Mouse (Mus musculus): ENCODE results near the gene Svopl. TPM values are rescaled to one million over a fixed set of nuclear protein-coding genes. Genes with fewer than 3 reads are reported as not detected.
A peak's percentile ranks its signal among the peaks of the same experiment; 100 is the strongest.

The Svopl gene
- total RNA-seq (2021) = under 1 TPM; 0.58 to 0.66 TPM
- long read RNA-seq, experiment 1, partial matches to known transcripts = 2 of 2 reads
- long read RNA-seq, experiment 1, other reads (novel, unspliced or antisense) = 0 of 2 reads
- long read RNA-seq, experiment 2 = 0 reads

DNA sequence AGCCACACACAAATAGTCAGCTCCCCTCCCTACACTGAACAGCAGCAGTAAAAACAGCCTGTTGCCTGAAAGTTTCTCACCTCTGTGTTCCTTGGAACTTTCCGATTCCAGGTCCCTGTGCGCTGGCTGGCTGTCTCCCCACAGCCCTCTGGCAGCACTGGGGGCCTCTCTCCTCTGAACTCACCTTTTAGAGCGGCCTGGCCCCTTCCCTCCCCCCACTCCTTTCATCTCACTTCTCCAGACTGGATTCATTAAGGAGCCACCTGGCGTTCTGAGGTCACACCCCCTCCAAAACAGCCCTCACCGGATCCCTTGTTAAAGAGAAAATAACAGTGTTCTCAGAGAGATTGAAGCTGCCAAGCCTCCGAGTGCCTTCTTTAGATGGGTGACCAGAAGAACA lies at the start of gene Svopl:
Gene Svopl (minus strand): TSS at position 159 of the 400 bp plus-strand sequence.
- no peak for DNase-seq
- intact Hi-C loops (cut with DNase I; ENCODE audit: low total_unique reads) = no loop called here

DNA sequence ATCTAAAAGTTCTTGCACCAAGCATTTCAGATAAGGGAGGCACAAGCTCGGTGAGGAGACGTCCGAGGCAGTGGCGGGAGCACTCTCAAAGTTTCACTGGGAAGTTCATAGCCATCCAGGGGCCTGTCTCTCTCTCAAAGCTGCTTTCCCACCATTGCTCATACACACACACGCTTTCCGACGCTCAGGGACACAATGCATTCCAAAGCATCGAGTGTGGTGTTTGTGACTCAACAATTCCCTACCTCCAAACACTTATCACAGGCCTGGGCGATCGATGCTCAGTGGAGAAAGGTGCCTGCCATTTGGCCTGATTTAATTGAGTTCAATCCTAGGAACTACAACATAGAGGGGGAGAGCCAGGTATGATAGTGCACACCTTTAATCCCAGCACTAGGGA lies 47.9 kb upstream of the Svopl start:
- no peak for DNase-seq
- intact Hi-C loops (cut with DNase I; ENCODE audit: low total_unique reads) = no loop called here

GRCm38 (mm10) chr6:38092539-38092938 lies 45.7 kb upstream of the Svopl start:
- DNase-seq = no peak
- intact Hi-C loops (cut with DNase I; ENCODE audit: low total_unique reads) = no loop called here

- DNase-seq = no peak
- intact Hi-C loops (cut with DNase I; ENCODE audit: low total_unique reads) = no loop called here
Measured at GRCm38 (mm10) chr6:38087242-38088026, 40.6 kb upstream of the Svopl start.

DNA sequence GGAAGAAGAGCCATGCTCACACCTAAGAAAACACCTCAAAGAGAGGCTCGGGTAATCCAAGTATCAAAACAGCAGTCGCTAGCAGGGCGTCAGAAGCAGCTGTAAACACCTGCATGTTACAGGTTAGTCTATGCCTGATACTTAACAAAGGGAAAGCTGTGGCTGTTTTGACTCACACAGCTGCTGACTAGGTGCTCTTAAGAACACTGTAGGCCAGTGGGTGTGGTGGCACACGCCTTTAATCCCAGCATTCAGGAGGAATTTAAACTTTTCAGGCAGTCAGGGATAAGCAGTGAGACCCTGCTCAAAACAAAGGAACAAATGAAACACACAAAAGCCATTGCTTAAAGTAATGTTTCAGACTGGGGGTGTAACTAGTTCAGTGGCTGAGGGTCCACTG lies 36.4 kb upstream of the Svopl start:
- DNase-seq = no peak
- intact Hi-C loops (cut with DNase I; ENCODE audit: low total_unique reads) = no loop called here

DNA sequence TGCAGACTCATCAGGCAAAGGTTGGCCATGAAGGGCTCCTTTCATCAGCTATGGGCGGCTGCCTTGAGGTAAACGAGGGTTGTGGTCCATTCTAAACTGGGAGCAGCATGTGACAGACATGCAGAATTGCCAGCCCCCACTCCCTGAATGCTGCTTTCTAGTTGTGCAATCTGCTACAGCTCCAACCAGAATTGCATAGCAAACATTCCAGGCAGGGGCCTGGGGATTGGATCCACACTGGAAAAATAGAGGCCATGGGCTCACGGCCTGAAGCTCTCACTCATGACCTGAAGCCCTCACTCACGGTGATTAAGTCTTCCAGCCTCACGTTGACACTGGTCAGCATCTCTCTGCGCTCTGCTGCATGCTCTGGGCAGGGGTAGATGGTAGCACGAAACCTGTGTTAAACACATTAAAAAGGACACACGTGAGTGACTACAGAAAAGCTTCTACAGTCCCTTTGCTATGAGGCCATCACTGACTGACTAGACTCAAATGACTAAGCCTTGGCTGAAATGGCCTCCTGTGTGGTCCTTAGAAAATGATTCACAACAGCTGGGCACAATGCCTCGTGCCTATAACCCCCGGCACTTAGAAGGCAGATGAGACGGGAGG lies 35.0 kb upstream of the Svopl start:
- intact Hi-C loops (cut with DNase I; ENCODE audit: low total_unique reads) = no loop called here
- DNase-seq = peak; percentile 12

DNA sequence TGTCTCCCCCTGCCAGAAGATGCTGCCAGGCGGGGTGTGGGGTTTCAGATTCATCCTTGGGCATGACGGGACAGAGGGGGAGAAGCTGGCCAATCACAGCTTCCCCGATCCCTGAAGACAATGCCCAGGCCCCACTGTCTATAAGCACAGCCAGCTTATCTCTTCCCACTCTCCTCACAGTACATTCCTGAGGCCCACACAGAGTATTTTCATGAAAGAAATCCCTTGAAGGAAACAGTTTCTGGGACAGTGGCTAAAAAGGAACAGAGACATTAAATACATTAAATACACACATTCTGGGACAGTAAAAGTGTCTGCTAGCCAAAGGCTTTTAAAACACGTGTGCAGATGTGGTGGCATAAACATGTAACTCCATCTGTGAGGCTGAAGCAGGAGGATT lies 33.6 kb upstream of the Svopl start:
- peak; percentile 30 for DNase-seq
- intact Hi-C loops (cut with DNase I; ENCODE audit: low total_unique reads) = no loop called here

- intact Hi-C loops (cut with DNase I; ENCODE audit: low total_unique reads) = no loop called here
- no peak for DNase-seq
Measured at GRCm38 (mm10) chr6:38073592-38073991, 26.8 kb upstream of the Svopl start.

DNA sequence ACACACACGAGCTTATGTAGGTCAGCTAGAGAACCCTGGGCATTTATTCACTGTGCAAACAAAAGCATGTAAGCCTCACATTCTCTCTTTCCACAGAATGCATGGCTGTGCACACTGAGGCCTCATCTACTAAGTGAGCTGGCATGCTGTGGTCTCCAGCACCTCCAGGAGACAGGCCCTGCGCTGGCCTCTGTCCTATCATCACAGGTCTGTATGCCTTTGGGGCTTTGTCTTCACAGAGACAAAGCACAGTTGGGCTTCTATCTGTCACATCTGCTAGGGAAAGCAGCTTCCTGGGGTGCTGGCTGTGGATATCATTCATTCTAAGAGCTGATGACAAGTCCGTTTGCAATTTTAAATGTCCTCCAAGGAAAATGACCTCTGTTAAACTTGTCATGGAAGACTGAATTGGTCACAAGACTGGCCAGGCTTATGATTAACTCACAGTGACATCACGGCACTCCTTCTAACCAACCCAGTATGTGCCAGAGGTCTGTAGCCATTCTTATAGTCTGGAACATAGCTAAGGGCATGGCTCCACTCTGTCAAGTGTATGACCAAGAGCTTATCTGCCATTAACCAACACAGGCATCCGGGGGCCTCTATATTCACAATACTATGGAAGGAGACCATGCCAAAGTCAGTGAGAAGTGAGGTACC lies 25.5 kb upstream of the Svopl start:
- intact Hi-C loops (cut with DNase I; ENCODE audit: low total_unique reads) = no loop called here
- DNase-seq = no peak

GRCm38 (mm10) chr6:38071256-38071655 lies 24.5 kb upstream of the Svopl start:
- DNase-seq = no peak
- intact Hi-C loops (cut with DNase I; ENCODE audit: low total_unique reads) = no loop called here

DNA sequence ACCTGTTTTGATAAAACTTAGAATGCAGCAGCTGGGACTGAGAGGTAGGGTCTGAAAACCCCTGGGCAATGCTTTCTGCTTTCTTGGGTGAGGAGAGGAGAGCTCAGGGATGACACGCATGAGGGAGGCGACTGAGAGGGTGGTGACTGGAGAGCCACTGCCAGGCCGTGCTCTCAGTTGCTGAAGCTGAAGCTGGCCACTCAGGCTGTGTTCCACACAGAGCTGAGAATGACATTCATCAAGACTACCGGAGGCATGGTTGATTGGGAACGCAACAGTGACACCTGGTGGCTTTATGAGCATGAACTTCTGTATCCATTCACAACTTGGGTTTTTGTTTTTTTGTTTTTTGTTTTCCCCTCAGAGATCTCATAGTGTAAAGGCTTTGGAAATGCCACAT lies 19.4 kb upstream of the Svopl start:
- intact Hi-C loops (cut with DNase I; ENCODE audit: low total_unique reads) = loop anchor here (5.0 to 10.0 kb wide), 2 partner anchors 479 to 601 kb away; no protein-coding TSS in a partner anchor
- DNase-seq = peak; percentile 41

- DNase-seq = no peak
- intact Hi-C loops (cut with DNase I; ENCODE audit: low total_unique reads) = loop anchor here (5.0 to 10.0 kb wide), 2 partner anchors 478 to 601 kb away; no protein-coding TSS in a partner anchor
Measured at GRCm38 (mm10) chr6:38065501-38066122, 18.8 kb upstream of the Svopl start.

DNA sequence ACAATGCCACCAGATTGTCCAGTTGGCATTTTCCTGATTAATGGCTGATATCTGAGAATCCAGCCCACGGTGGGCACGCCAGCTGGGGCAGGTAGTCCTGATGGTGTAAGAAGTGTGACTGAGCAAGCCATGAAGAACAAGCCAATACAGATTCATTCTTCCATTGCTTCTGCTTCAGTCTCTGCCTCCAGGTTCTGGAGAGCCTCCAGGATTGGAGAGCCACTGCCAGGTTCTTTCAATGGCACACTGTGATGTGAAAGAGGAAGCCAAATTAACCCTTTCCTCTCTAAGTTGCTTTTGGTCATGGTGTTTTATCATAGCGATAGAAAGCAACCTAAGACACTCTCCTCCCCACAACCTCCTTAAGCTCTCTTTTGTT lies 18.3 kb upstream of the Svopl start:
- intact Hi-C loops (cut with DNase I; ENCODE audit: low total_unique reads) = loop anchor here (5.0 to 10.0 kb wide), 2 partner anchors 478 to 600 kb away; no protein-coding TSS in a partner anchor
- no peak for DNase-seq

- DNase-seq = no peak
- intact Hi-C loops (cut with DNase I; ENCODE audit: low total_unique reads) = loop anchor here (5.0 to 10.0 kb wide), 2 partner anchors 477 to 600 kb away; no protein-coding TSS in a partner anchor
Measured at GRCm38 (mm10) chr6:38064621-38065020, 17.8 kb upstream of the Svopl start.

- DNase-seq = no peak
- intact Hi-C loops (cut with DNase I; ENCODE audit: low total_unique reads) = no loop called here
Measured at GRCm38 (mm10) chr6:38058805-38059204, 12.0 kb upstream of the Svopl start.

DNA sequence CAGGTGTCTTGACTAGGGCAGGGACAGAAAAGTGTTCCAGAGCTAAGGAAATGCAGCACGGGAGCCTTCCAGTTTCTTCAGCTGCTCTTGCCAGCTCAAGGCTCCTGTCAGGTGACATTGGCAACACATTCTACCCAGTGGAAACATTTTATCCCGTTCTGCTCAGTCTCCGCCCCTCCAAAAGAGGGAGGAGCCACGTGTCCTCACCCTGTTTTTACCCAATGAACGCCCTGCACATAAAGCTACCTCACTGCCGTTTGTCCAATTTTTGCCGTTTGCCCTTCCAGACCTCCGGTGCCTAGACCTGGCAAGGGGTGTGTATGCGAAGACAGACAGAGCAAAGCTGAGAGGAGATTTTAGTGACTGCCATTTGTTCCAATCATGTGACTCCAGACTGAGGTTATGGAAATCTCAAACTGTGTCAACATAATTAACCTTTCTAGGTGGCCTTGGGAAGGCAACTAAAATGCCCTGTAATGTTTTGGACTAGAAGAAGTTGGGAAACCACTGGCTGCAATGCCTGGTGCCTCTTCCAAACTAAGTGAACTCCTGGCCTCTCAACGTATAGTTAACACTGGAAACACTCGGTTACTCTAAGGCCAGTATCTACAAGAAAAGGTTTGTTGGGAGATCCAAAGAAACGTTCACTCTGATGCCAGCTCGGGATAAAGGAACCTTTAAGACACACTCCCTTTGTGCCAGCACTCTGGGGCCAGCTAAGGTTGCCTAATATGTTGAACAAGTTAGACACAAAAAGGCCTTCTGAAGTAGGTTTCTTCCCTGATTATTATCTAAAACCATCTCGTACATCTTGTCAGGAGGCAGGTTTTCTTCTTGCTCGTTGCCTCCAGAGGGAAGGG lies 8.9 kb upstream of the Svopl start:
- intact Hi-C loops (cut with DNase I; ENCODE audit: low total_unique reads) = no loop called here
- no peak for DNase-seq

- DNase-seq = no peak
- intact Hi-C loops (cut with DNase I; ENCODE audit: low total_unique reads) = no loop called here
Measured at GRCm38 (mm10) chr6:38049601-38050000, 2.8 kb upstream of the Svopl start.

DNA sequence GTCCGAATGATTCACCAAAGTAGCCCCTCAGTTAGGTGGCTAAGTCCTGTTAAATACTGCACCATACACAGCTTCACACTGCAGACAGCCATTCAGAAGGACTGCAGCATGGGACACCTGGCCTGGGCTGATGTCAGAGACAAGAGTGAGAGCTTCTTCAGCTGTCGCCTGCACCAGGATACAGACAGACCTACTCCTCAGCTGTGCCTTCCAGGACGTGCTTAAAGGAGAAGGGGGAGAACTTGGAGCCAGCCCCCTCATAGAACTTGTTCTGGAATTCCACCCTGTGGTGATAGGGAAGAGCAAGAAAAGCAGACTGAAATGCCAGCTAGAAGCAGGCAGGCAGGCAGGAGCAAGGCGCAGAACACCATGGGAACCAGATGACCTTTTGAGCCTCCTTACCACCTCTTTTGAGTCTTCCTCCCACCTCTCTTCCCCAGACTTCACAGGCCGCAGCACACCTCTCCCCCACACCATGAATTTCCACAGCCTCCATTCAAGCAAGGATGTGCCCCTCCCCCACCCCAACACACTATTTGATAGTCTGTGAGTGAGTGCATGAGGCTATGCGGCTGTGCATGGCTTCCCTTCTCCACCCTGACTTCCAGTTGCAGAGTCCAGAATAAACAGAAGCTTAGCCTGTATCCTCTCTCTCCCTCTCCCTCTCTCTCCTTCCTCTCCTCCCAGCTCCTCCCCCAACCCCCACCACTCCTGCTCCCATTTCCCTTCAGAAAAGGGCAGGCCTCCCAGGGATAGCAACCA lies 2.2 kb upstream of the Svopl start:
- no peak for DNase-seq
- intact Hi-C loops (cut with DNase I; ENCODE audit: low total_unique reads) = no loop called here
